Mouse (Mus musculus): ENCODE results near the gene Adamts17.

The Adamts17 gene

GRCm38 (mm10) chr7:67183786-67184185 lies 344.3 kb downstream of the Adamts17 start:
- in situ Hi-C loops (cut with MboI; ENCODE audit: low pct_unique_long_range_greater_than_20kb in 1 of 2, low sequenced_read_pairs in 2 of 2, unreplicated experiment in 1 of 2), result no loop called here

- in situ Hi-C loops (cut with MboI; ENCODE audit: low pct_unique_long_range_greater_than_20kb in 1 of 2, low sequenced_read_pairs in 2 of 2, unreplicated experiment in 1 of 2), result no loop called here
Measured at GRCm38 (mm10) chr7:67199412-67199811, 359.9 kb downstream of the Adamts17 start.

All from mouse embryonic stem cell (cell line).